Mouse (Mus musculus) embryonic facial prominence, embryonic 11.5 days (tissue): Measurements from ENCODE around the gene Ddx3y. TPM values are rescaled to one million over a fixed set of nuclear protein-coding genes. Genes with fewer than 3 reads are reported as not detected.

Experiments used
- ATAC-seq: fragments of 200-750 bp; cut with Nextera tagmentation; replicated peaks from 2 replicates; pipeline ENCODE4 v1.8.0; 2017; ENCODE audit warnings: low read depth; ENCODE audit not compliant: insufficient number of reproducible peaks, low FRiP score, low TSS enrichment
- DNase-seq: peaks from one replicate; pipeline ENCODE4 v3.0.0-alpha.2; 2015; ENCODE audit warnings: low spot score
- H3K27ac ChIP-seq: fragments of 300-500 bp; sonication (generic); replicated peaks from 2 replicates; pipeline ENCODE4 v1.5.1; 2014; ENCODE audit warnings: mild to moderate bottlenecking, low read depth, low read length, control low read depth
- H3K27me3 ChIP-seq: fragments of 300-500 bp; sonication (generic); 2 replicates; pipeline ENCODE4 v1.6.1; 2014; ENCODE audit warnings: mild to moderate bottlenecking, low read length, moderate library complexity, mixed read lengths; ENCODE audit not compliant: control insufficient read depth, insufficient read depth
- H3K36me3 ChIP-seq: fragments of 300-500 bp; sonication (generic); replicated peaks from 2 replicates; pipeline ENCODE4 v1.6.1; 2014; ENCODE audit warnings: low read depth, mild to moderate bottlenecking, low read length, moderate library complexity, mixed read lengths; ENCODE audit not compliant: control insufficient read depth, insufficient read depth
- H3K4me1 ChIP-seq: fragments of 300-500 bp; sonication (generic); 2 replicates; pipeline ENCODE4 v1.6.1; 2014; ENCODE audit warnings: low read length, mixed read lengths; ENCODE audit not compliant: control insufficient read depth, insufficient read depth
- H3K4me2 ChIP-seq: fragments of 300-500 bp; sonication (generic); 2 replicates; pipeline ENCODE4 v1.6.1; 2014; ENCODE audit warnings: low read depth, mild to moderate bottlenecking, control low read depth, low read length, moderate library complexity
- H3K4me3 ChIP-seq: fragments of 300-500 bp; sonication (generic); 2 replicates; pipeline ENCODE4 v1.5.1; 2014; ENCODE audit warnings: low read depth, low read length, control low read depth
- H3K9ac ChIP-seq: fragments of 300-500 bp; sonication (generic); replicated peaks from 2 replicates; pipeline ENCODE4 v1.6.1; 2014; ENCODE audit warnings: mild to moderate bottlenecking, control low read depth, low read length
- H3K9me3 ChIP-seq: fragments of 300-500 bp; sonication (generic); replicated peaks from 2 replicates; pipeline ENCODE4 v1.6.1; 2016; ENCODE audit warnings: mild to moderate bottlenecking, low read length, inconsistent platforms, mixed read lengths; ENCODE audit not compliant: control insufficient read depth
- WGBS: fragments of 180-500 bp; shearing (Covaris S2); extraction: QIAGEN DNeasy Blood & Tissue Kit; methylation state at CpG from one replicate; pipeline ENCODE4 v1.1.7; 2014; 5-methylcytosine and 5-hydroxymethylcytosine counted together
- polyA plus RNA-seq: library from polyadenylated mRNA; unstranded; fragments of >200 nt; fragmentation: Nextera tagmentation; extraction: Ambion mirVana; gene quantifications from 2 replicates; pipeline ENCODE4 v1.2.1, GENCODE M21; 2014

Ddx3y gene
- 19.8 and 24.2 TPM in 2 replicates for polyA plus RNA-seq

- ATAC-seq (peak; percentile 83), DNase-seq (peak; percentile 78)
- no peaks in the 10 kb centered on the region for H3K27me3 ChIP-seq
- H3K9ac ChIP-seq, result peak within 1 kb of the TSS; percentile 41
- H3K27ac ChIP-seq, result no peak within 1 kb of the TSS
- H3K9me3 ChIP-seq, result no peaks in the 10 kb centered on the region
- no peaks in the 10 kb centered on the region for H3K4me1 ChIP-seq
- WGBS, result 2% methylated on average over 30 of the region's 31 CpGs
- no peak within 1 kb of the TSS for H3K4me2 ChIP-seq
- H3K36me3 ChIP-seq, result no peaks in the 10 kb centered on the region
- peak within 1 kb of the TSS; percentile 33 for H3K4me3 ChIP-seq
These were observed at the start of gene Ddx3y for GRCm38 (mm10) chrY:1286171-1286795. Ddx3y (minus strand) TSS chrY:1286629.

DNA sequence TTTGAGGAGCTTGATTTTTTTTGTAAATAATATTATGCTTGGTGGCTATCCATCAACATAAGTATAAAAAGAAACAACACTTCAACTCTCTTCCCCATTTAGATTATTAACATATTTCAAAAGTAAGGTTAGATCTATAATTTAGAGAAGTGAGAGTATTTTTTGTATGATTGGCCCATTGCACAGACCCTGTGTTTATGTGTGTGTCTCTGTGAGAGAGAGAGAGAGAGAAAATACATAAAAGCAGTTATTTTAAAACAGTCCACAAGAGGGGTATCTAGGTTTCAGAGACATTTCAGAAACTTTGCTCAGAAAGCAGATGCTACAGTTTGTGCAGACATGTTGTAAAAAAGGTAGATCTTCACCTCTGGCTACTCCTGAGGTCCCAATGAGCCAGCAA, 7.3 kb upstream of the Ddx3y start:
- Histone ChIP-seq H3K9me3 (no peaks in the 10 kb centered on the region), H3K9ac (no peak overlapping the region), H3K4me1 (no peaks in the 10 kb centered on the region), H3K27ac (no peak overlapping the region), H3K4me2 (no peak overlapping the region), H3K4me3 (no peak overlapping the region), H3K36me3 (no peaks in the 10 kb centered on the region), H3K27me3 (no peaks in the 10 kb centered on the region)
- DNase-seq, result no peak
- ATAC-seq, result no peak

- DNase-seq, result peak; percentile 9
- ATAC-seq, result no peak
- WGBS, result 7% methylated on average over 5 of the region's 12 CpGs
- Histone ChIP-seq H3K36me3 (no peaks in the 10 kb centered on the region), H3K4me2 (no peak overlapping the region), H3K9me3 (no peaks in the 10 kb centered on the region), H3K27me3 (no peaks in the 10 kb centered on the region), H3K4me3 (peak overlapping the region; percentile 33), H3K9ac (peak overlapping the region; percentile 41), H3K4me1 (no peaks in the 10 kb centered on the region), H3K27ac (no peak overlapping the region)
These were observed 694 bp downstream of the Ddx3y start for GRCm38 (mm10) chrY:1285735-1286134.

GRCm38 (mm10) chrY:1246117-1246516, 40.3 kb downstream of the Ddx3y start:
- no peak for ATAC-seq
- DNase-seq, result no peak
- no peak overlapping the region for H3K27ac ChIP-seq
- H3K4me2 ChIP-seq, result no peak overlapping the region
- no peaks in the 10 kb centered on the region for H3K9me3 ChIP-seq
- WGBS, result 65% methylated on average over 6 of the region's 6 CpGs
- H3K27me3 ChIP-seq, result no peaks in the 10 kb centered on the region
- H3K9ac ChIP-seq, result no peak overlapping the region
- no peaks in the 10 kb centered on the region for H3K36me3 ChIP-seq
- H3K4me1 ChIP-seq, result no peaks in the 10 kb centered on the region
- H3K4me3 ChIP-seq, result no peak overlapping the region

GRCm38 (mm10) chrY:1245426-1245863, 41.0 kb downstream of the Ddx3y start, which contains the start of gene Uty:
Uty (minus strand) TSS chrY:1245759.
- Histone ChIP-seq H3K27me3 (no peaks in the 10 kb centered on the region), H3K4me3 (peak within 1 kb of the TSS; percentile 36), H3K9me3 (no peaks in the 10 kb centered on the region), H3K4me2 (no peak within 1 kb of the TSS; the same call in 1 of the 2 replicates), H3K9ac (peak within 1 kb of the TSS; percentile 59), H3K4me1 (no peaks in the 10 kb centered on the region), H3K27ac (0 out of 2 replicates have a peak within 1 kb of the TSS, but pooled peaks have one; percentile 47), H3K36me3 (no peaks in the 10 kb centered on the region)
- ATAC-seq (peak; percentile 86), DNase-seq (peak; percentile 77)
- 0% methylated on average over 14 of the region's 21 CpGs for WGBS

GRCm38 (mm10) chrY:1244940-1245339, 41.5 kb downstream of the Ddx3y start:
- H3K4me2 ChIP-seq, result no peak overlapping the region; the same call in 1 of the 2 replicates
- no peaks in the 10 kb centered on the region for H3K36me3 ChIP-seq
- H3K4me3 ChIP-seq, result peak overlapping the region; percentile 36
- H3K27me3 ChIP-seq, result no peaks in the 10 kb centered on the region
- no peaks in the 10 kb centered on the region for H3K9me3 ChIP-seq
- 0% methylated on average over 9 of the region's 9 CpGs for WGBS
- ATAC-seq (no peak), DNase-seq (peak; percentile 0)
- peak overlapping the region; percentile 59 for H3K9ac ChIP-seq
- H3K4me1 ChIP-seq, result no peaks in the 10 kb centered on the region
- H3K27ac ChIP-seq, result 0 out of 2 replicates have a peak overlapping the region, but pooled peaks have one; percentile 47

- no peaks in the 10 kb centered on the region for H3K27me3 ChIP-seq
- WGBS, result 72% methylated on average over 5 of the region's 5 CpGs
- no peaks in the 10 kb centered on the region for H3K36me3 ChIP-seq
- H3K9ac ChIP-seq, result no peak overlapping the region
- DNase-seq, result no peak
- H3K27ac ChIP-seq, result no peak overlapping the region
- H3K4me2 ChIP-seq, result no peak overlapping the region; the same call in 1 of the 2 replicates
- no peak for ATAC-seq
- H3K4me1 ChIP-seq, result no peaks in the 10 kb centered on the region
- H3K9me3 ChIP-seq, result no peaks in the 10 kb centered on the region
- H3K4me3 ChIP-seq, result peak overlapping the region; percentile 36
These were observed 42.0 kb downstream of the Ddx3y start for GRCm38 (mm10) chrY:1244421-1244820.

GRCm38 (mm10) chrY:1220001-1220400, 66.4 kb downstream of the Ddx3y start:
- 83% methylated on average over 7 of the region's 7 CpGs for WGBS

More at GRCm38 (mm10) chrY:1220001-1220400, 66.4 kb downstream of the Ddx3y start:
- H3K9me3 ChIP-seq, result no peaks in the 10 kb centered on the region
- no peak for DNase-seq
- no peak overlapping the region for H3K27ac ChIP-seq
- H3K4me3 ChIP-seq, result no peak overlapping the region
- H3K4me1 ChIP-seq, result no peaks in the 10 kb centered on the region
- no peaks in the 10 kb centered on the region for H3K27me3 ChIP-seq
- no peak overlapping the region for H3K4me2 ChIP-seq
- no peak for ATAC-seq
- H3K36me3 ChIP-seq, result no peaks in the 10 kb centered on the region
- H3K9ac ChIP-seq, result no peak overlapping the region
